Mouse (Mus musculus) midbrain, embryonic 15.5 days (tissue): Measurements from ENCODE around the gene Psmd14. TPM values are rescaled to one million over a fixed set of nuclear protein-coding genes. Genes with fewer than 3 reads are reported as not detected.
A peak's percentile ranks its signal among the peaks of the same experiment; 100 is the strongest.

Experiments
- ATAC-seq: fragments of 200-750 bp; cut with Nextera tagmentation; replicated peaks from 2 replicates; pipeline ENCODE4 v1.8.0; 2017; ENCODE audit warnings: moderate TSS enrichment
- H3K27ac ChIP-seq: fragments of 300-500 bp; sonication (generic); 2 replicates; pipeline ENCODE4 v1.5.1; 2015; ENCODE audit warnings: mild to moderate bottlenecking, inconsistent platforms
- H3K27me3 ChIP-seq: fragments of 300-500 bp; sonication (generic); replicated peaks from 2 replicates; pipeline ENCODE4 v1.6.1; 2015; ENCODE audit warnings: inconsistent platforms
- H3K36me3 ChIP-seq: fragments of 300-500 bp; sonication (generic); replicated peaks from 2 replicates; pipeline ENCODE4 v1.6.1; 2015; ENCODE audit warnings: inconsistent platforms
- H3K4me1 ChIP-seq: fragments of 300-500 bp; sonication (generic); 2 replicates; pipeline ENCODE4 v1.6.1; 2015; ENCODE audit warnings: inconsistent platforms
- H3K4me2 ChIP-seq: fragments of 300-500 bp; sonication (generic); 2 replicates; pipeline ENCODE4 v1.6.1; 2015; ENCODE audit warnings: inconsistent platforms, mild to moderate bottlenecking, moderate library complexity
- H3K4me3 ChIP-seq: fragments of 300-500 bp; sonication (generic); 2 replicates; pipeline ENCODE4 v1.5.1; 2015; ENCODE audit warnings: mild to moderate bottlenecking, inconsistent platforms
- H3K9ac ChIP-seq: fragments of 300-500 bp; sonication (generic); 2 replicates; pipeline ENCODE4 v1.6.1; 2015; ENCODE audit warnings: mild to moderate bottlenecking, inconsistent platforms
- H3K9me3 ChIP-seq: fragments of 300-500 bp; sonication (generic); 2 replicates; pipeline ENCODE4 v1.6.1; 2016; ENCODE audit warnings: inconsistent platforms
- WGBS: fragments of 180-500 bp; shearing (Covaris S2); methylation state at CpG from one replicate; pipeline ENCODE4 v1.1.7; 2015; ENCODE audit warnings: mixed read lengths; 5-methylcytosine and 5-hydroxymethylcytosine counted together
- polyA plus RNA-seq: library from polyadenylated mRNA; unstranded; fragments of >200 nt; fragmentation: Nextera tagmentation; extraction: Ambion mirVana; gene quantifications from 2 replicates; pipeline ENCODE4 v1.2.1, GENCODE M21; 2015

Gene Psmd14
- polyA plus RNA-seq, 1 experiment from 2014 or later = 190 TPM

- peak overlapping the region; percentile 34; the same call in 1 of the 2 replicates for H3K27ac ChIP-seq
- no peak overlapping the region for H3K4me3 ChIP-seq
- no peak overlapping the region for H3K4me2 ChIP-seq
- no peaks in the 10 kb centered on the region for H3K4me1 ChIP-seq
- H3K9ac ChIP-seq = no peak overlapping the region
- no peaks in the 10 kb centered on the region for H3K27me3 ChIP-seq
- H3K9me3 ChIP-seq = no peaks in the 10 kb centered on the region
- H3K36me3 ChIP-seq = no peaks in the 10 kb centered on the region
- ATAC-seq = no peak; the same call in 1 of the 2 replicates
- 48% methylated on average over 4 of the region's 4 CpGs for whole genome bisulfite sequencing
Measured at GRCm38 (mm10) chr2:61765526-61765925, 54.0 kb downstream of the Psmd14 start.

- Histone ChIP-seq H3K4me3 (no peak overlapping the region), H3K9ac (no peak overlapping the region), H3K4me2 (no peak overlapping the region), H3K9me3 (no peaks in the 10 kb centered on the region), H3K27me3 (no peaks in the 10 kb centered on the region), H3K27ac (no peak overlapping the region), H3K36me3 (peaks cover 9% of the 10 kb centered on the region; the same call in 1 of the 2 replicates), H3K4me1 (no peaks in the 10 kb centered on the region)
- ATAC-seq = no peak
Measured at GRCm38 (mm10) chr2:61780794-61781193, 69.3 kb downstream of the Psmd14 start.

GRCm38 (mm10) chr2:61794960-61795359 lies 83.5 kb downstream of the Psmd14 start:
- H3K4me1 ChIP-seq = no peaks in the 10 kb centered on the region
- H3K9me3 ChIP-seq = no peaks in the 10 kb centered on the region
- H3K27me3 ChIP-seq = no peaks in the 10 kb centered on the region
- no peak overlapping the region for H3K4me2 ChIP-seq
- WGBS = 79% methylated on average over 5 of the region's 5 CpGs
- H3K36me3 ChIP-seq = no peaks in the 10 kb centered on the region
- H3K9ac ChIP-seq = no peak overlapping the region
- H3K27ac ChIP-seq = no peak overlapping the region
- H3K4me3 ChIP-seq = no peak overlapping the region
- ATAC-seq = no peak

- no peak overlapping the region for H3K27ac ChIP-seq
Measured at GRCm38 (mm10) chr2:61798048-61798447, 86.6 kb downstream of the Psmd14 start.

GRCm38 (mm10) chr2:61802656-61803251 lies 91.3 kb downstream of the Psmd14 start, which contains the start of gene Tbr1:
Gene Tbr1 (plus strand): TSS chr2:61802930.
- Histone ChIP-seq H3K27me3 (peaks cover 37% of the 10 kb centered on the region), H3K9me3 (no peaks in the 10 kb centered on the region), H3K4me1 (peaks cover 28% of the 10 kb centered on the region), H3K9ac (no peak within 1 kb of the TSS), H3K36me3 (no peaks in the 10 kb centered on the region), H3K4me2 (no peak within 1 kb of the TSS), H3K27ac (no peak within 1 kb of the TSS), H3K4me3 (no peak within 1 kb of the TSS)
- ATAC-seq = peak; percentile 42
- WGBS = 9% methylated on average over 11 of the region's 11 CpGs

More at GRCm38 (mm10) chr2:61798048-61798447, 86.6 kb downstream of the Psmd14 start:
- ATAC-seq = no peak
- Histone ChIP-seq H3K9me3 (no peaks in the 10 kb centered on the region), H3K4me2 (no peak overlapping the region), H3K27me3 (peaks cover 16% of the 10 kb centered on the region), H3K36me3 (no peaks in the 10 kb centered on the region), H3K9ac (no peak overlapping the region), H3K4me3 (no peak overlapping the region), H3K4me1 (no peaks in the 10 kb centered on the region)
- 94% methylated on average over 1 of the region's 1 CpGs for WGBS

- no peak overlapping the region for H3K27ac ChIP-seq
- H3K36me3 ChIP-seq = no peaks in the 10 kb centered on the region
- H3K4me3 ChIP-seq = no peak overlapping the region
- peaks cover 44% of the 10 kb centered on the region for H3K27me3 ChIP-seq
- peaks cover 28% of the 10 kb centered on the region for H3K4me1 ChIP-seq
- H3K9me3 ChIP-seq = no peaks in the 10 kb centered on the region
- no peak overlapping the region for H3K4me2 ChIP-seq
- no peak; the same call in 1 of the 2 replicates for ATAC-seq
- H3K9ac ChIP-seq = no peak overlapping the region
- WGBS = 3% methylated on average over 29 of the region's 29 CpGs
Measured at GRCm38 (mm10) chr2:61803443-61804367, 92.2 kb downstream of the Psmd14 start.

- Histone ChIP-seq H3K9ac (no peak overlapping the region), H3K27me3 (peaks cover 51% of the 10 kb centered on the region), H3K4me2 (no peak overlapping the region), H3K36me3 (no peaks in the 10 kb centered on the region), H3K4me1 (peaks cover 28% of the 10 kb centered on the region), H3K27ac (no peak overlapping the region), H3K9me3 (no peaks in the 10 kb centered on the region), H3K4me3 (no peak overlapping the region)
- ATAC-seq = no peak
- WGBS = 4% methylated on average over 10 of the region's 10 CpGs
Measured at GRCm38 (mm10) chr2:61804382-61804840, 92.9 kb downstream of the Psmd14 start.

- peak; percentile 40 for ATAC-seq
- peaks cover 57% of the 10 kb centered on the region for H3K27me3 ChIP-seq
- no peaks in the 10 kb centered on the region for H3K36me3 ChIP-seq
- no peak overlapping the region for H3K27ac ChIP-seq
- H3K4me1 ChIP-seq = peaks cover 28% of the 10 kb centered on the region
- H3K4me3 ChIP-seq = peak overlapping the region; percentile 19
- H3K9ac ChIP-seq = no peak overlapping the region
- WGBS = under 1% methylated on average over 39 of the region's 39 CpGs
- no peaks in the 10 kb centered on the region for H3K9me3 ChIP-seq
- H3K4me2 ChIP-seq = peak overlapping the region; percentile 15
Measured at GRCm38 (mm10) chr2:61804841-61805540, 93.5 kb downstream of the Psmd14 start.

GRCm38 (mm10) chr2:61805541-61806345 lies 94.2 kb downstream of the Psmd14 start:
- Histone ChIP-seq H3K4me1 (peaks cover 28% of the 10 kb centered on the region), H3K4me2 (peak overlapping the region; percentile 15), H3K9me3 (no peaks in the 10 kb centered on the region), H3K27ac (no peak overlapping the region), H3K27me3 (peaks cover 64% of the 10 kb centered on the region), H3K4me3 (peak overlapping the region; percentile 19), H3K9ac (no peak overlapping the region), H3K36me3 (no peaks in the 10 kb centered on the region)
- 0 out of 2 replicates have a peak, but pooled peaks have one; percentile 25 for ATAC-seq
- WGBS = 1% methylated on average over 39 of the region's 39 CpGs

GRCm38 (mm10) chr2:61806346-61806825 lies 94.9 kb downstream of the Psmd14 start:
- H3K27ac ChIP-seq = no peak overlapping the region
- 3% methylated on average over 3 of the region's 3 CpGs for WGBS
- H3K27me3 ChIP-seq = peaks cover 71% of the 10 kb centered on the region
- no peak overlapping the region for H3K4me2 ChIP-seq
- H3K36me3 ChIP-seq = no peaks in the 10 kb centered on the region
- H3K4me1 ChIP-seq = peaks cover 29% of the 10 kb centered on the region
- no peak overlapping the region for H3K4me3 ChIP-seq
- H3K9ac ChIP-seq = no peak overlapping the region
- no peak for ATAC-seq
- no peaks in the 10 kb centered on the region for H3K9me3 ChIP-seq

- Histone ChIP-seq H3K9ac (no peak overlapping the region), H3K4me1 (peaks cover 37% of the 10 kb centered on the region), H3K27me3 (peaks cover 64% of the 10 kb centered on the region), H3K9me3 (no peaks in the 10 kb centered on the region), H3K27ac (no peak overlapping the region), H3K4me2 (no peak overlapping the region; the same call in 1 of the 2 replicates), H3K36me3 (no peaks in the 10 kb centered on the region), H3K4me3 (no peak overlapping the region)
- under 1% methylated on average over 22 of the region's 22 CpGs for WGBS
- ATAC-seq = 0 out of 2 replicates have a peak, but pooled peaks have one; percentile 6
Measured at GRCm38 (mm10) chr2:61807151-61807550, 95.7 kb downstream of the Psmd14 start.
